Mouse (Mus musculus): ENCODE results near the gene Endov. TPM values are rescaled to one million over a fixed set of nuclear protein-coding genes. Genes with fewer than 3 reads are reported as not detected.

The Endov gene
- polyA plus RNA-seq, 1 experiment, result 15.7 TPM

DNA sequence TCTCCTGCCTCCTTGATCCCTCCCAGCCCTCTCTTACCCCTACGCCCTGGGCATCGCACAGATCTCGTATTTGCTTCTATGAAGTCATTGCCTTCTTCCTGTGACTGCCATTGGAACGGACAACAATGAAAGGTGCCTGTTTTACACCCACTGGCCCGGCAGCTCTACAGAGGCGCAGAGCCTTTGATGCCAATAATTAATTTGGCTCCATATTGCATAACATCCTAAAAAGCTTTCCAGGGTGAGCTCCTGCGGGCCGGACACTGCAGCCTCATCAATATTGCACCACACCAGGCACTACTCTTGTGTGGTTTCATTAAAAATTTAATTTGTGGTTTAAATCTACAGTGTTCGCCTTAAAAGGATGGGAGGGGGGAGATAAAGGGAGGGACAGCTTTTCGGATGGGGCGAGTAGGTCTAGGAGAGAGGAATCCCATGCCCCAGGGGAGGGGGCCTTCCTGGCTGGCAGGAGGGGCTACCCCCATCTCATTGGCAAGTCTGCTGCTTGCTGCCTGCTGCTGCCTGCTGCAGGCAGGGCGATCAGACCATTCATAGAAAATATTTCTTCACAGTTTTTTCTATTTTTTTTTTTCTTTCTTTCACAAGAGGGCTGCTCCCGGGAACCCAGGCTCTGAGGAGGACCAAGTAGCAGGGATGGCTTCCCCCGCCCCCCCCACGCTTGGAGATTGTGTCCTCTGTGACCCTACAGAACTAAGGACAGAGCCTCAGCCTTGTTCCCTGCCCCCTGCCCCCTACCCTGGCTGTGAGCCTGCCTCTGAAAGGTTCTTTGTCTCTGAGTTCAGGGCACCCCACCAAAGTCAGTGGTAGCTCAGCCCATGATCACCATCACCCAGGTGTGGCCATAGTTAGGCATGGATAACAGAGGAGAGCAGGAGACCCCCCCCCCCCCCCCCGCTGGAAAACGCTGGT, 67.1 kb downstream of the Endov start:
- TF ChIP-seq POLR2A (IDR thresholded peaks at IDR 0.05; ENCODE audit: low read depth, low read length), result no peak
- TF ChIP-seq CTCF (IDR thresholded peaks at IDR 0.05; ENCODE audit: extremely low read depth, insufficient read depth, insufficient read length, insufficient replicate concordance), result no peak
- Histone ChIP-seq H3K27me3 (ENCODE audit: control insufficient read depth, insufficient read depth, low read length) (no peaks in the 10 kb centered on the region), H3K36me3 (ENCODE audit: control insufficient read depth, insufficient read depth, low read length) (no peaks in the 10 kb centered on the region), H3K4me3 (ENCODE audit: extremely low read depth, insufficient read depth, insufficient read length) (no peak overlapping the region), H3K4me1 (ENCODE audit: control insufficient read depth, insufficient read depth, insufficient read length) (no peaks in the 10 kb centered on the region), H3K27ac (ENCODE audit: insufficient read depth, low read length) (no peak overlapping the region)
- WGBS, result 52% methylated on average over 17 of the region's 17 CpGs
- DNase-seq (ENCODE audit: low read depth in 1 of 2, low spot score in 2 of 2), result no peak

- DNase-seq (ENCODE audit: low read depth in 1 of 2, low spot score in 2 of 2), result no peak
- Histone ChIP-seq H3K4me3 (ENCODE audit: extremely low read depth, insufficient read depth, insufficient read length) (no peak overlapping the region), H3K27ac (ENCODE audit: insufficient read depth, low read length) (no peak overlapping the region), H3K36me3 (ENCODE audit: control insufficient read depth, insufficient read depth, low read length) (no peaks in the 10 kb centered on the region), H3K27me3 (ENCODE audit: control insufficient read depth, insufficient read depth, low read length) (no peaks in the 10 kb centered on the region), H3K4me1 (ENCODE audit: control insufficient read depth, insufficient read depth, insufficient read length) (no peaks in the 10 kb centered on the region)
- TF ChIP-seq POLR2A (IDR thresholded peaks at IDR 0.05; ENCODE audit: low read depth, low read length), result no peak
- TF ChIP-seq CTCF (IDR thresholded peaks at IDR 0.05; ENCODE audit: extremely low read depth, insufficient read depth, insufficient read length, insufficient replicate concordance), result no peak
- 48% methylated on average over 9 of the region's 9 CpGs for WGBS
Measured at GRCm38 (mm10) chr11:119558870-119559610, 67.9 kb downstream of the Endov start.

Other genes with a start within 250 kb of the Endov start
- gene Gaa, start 223.5 kb upstream of the Endov start, polyA plus RNA-seq (2012; rRNA removed), result 68.2 and 81.1 TPM in 2 replicates
- gene Eif4a3, start 191.3 kb upstream of the Endov start, polyA plus RNA-seq (2012; rRNA removed), result 73.4 and 97.6 TPM in 2 replicates
- 0.02 and 0.05 TPM in 2 replicates for gene Card14, start 183.6 kb upstream of the Endov start, polyA plus RNA-seq (2012; rRNA removed)
- gene Sgsh, start 135.8 kb upstream of the Endov start, polyA plus RNA-seq (2012; rRNA removed), result 43.1 and 61.5 TPM in 2 replicates
- gene Slc26a11, start 135.8 kb upstream of the Endov start, polyA plus RNA-seq (2012; rRNA removed), result 28.3 and 35.8 TPM in 2 replicates
- 27.4 and 29.1 TPM in 2 replicates for gene Rnf213, start 98.2 kb upstream of the Endov start, polyA plus RNA-seq (2012; rRNA removed)
- 0.02 and 0.06 TPM in 2 replicates for gene Nptx1, start 56.4 kb downstream of the Endov start, polyA plus RNA-seq (2012; rRNA removed)
- 18.0 and 22.3 TPM in 2 replicates for gene Rptor, start 111.6 kb downstream of the Endov start, polyA plus RNA-seq (2012; rRNA removed)